11 mouse cellular contexts compared by ENCODE assay signal in the genomic region with DNA sequence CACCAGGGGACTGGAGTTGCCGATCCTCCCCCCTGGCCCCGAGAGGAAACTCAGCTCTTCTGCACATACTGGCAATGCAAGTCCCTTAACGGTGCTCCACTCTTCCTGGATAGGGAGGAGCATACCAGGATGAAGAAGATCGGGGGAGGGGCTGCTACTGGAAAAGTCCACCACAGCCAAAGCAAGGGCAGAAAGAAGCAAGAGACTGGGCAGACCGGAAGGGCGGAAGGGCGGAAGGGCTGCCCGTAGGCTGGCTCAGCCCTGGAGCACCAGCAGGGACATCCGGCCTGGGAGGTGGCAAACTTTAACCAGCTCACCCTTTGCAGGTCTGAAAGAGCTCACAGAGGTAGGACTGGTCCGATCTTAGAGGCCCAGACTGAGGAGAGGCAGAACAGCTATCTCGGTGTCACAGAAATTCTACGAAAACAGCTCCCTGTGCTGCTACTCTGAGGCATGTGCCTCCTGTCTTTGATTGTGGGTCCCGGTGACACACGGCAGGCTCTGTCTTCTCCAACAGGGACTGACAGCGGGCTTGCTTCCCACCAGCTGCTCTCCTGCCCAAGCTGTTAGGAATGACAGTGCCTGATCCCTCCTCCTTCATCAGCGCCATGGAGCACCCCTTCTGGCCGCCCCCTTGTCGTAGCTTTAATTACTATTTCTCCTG.
DNase-seq lines count a peak whose midpoint lies in the region; ATAC-seq and TF ChIP-seq lines count a peak whose summit lies in the region.
"Had no signal": no experiment of that assay in that cellular context is flagged by ENCODE, and none has a peak within 500 bp of the region (broad histone marks: within the 10 kb centered on the region; RNA-seq: fewer than 3 reads in every experiment).

No protein-coding gene starts in this region.

- DNase-seq in heart, postnatal 14 days: no peak
- no peak for DNase-seq in midbrain, embryonic 11.5 days (ENCODE audit: low spot score, missing footprints)
- no peak for DNase-seq in frontal cortex, postnatal 25 days (ENCODE audit: low spot score in 2 of 2)
- no peak for DNase-seq in cerebellum, adult 2 months
- DNase-seq in ovary, postnatal 14 days (ENCODE audit: low spot score): no peak
- DNase-seq: heart, postnatal 10 days; liver, embryonic 13.5 days; thymus, postnatal 25 days had no signal

- H3K4me3 ChIP-seq in heart, embryonic 13.5 days: no peak overlapping the region
- no peak overlapping the region for H3K4me3 ChIP-seq in embryonic facial prominence, embryonic 15.5 days (replicated peaks)
- peak overlapping the region; percentile 1; the same call in 1 of the 2 replicates for H3K4me3 ChIP-seq in intestine, postnatal 0 days (ENCODE audit: low read depth, low read length)
- H3K4me3 ChIP-seq in midbrain, embryonic 11.5 days (ENCODE audit: low read depth, low read length): no peak overlapping the region
- no peak overlapping the region for H3K4me3 ChIP-seq in cerebellum, adult 2 months (replicated peaks; ENCODE audit: insufficient read depth, low read depth, low read length)
- H3K4me3 ChIP-seq: liver, embryonic 13.5 days had no signal

- no peaks in the 10 kb centered on the region for H3K9me3 ChIP-seq in heart, embryonic 13.5 days
- H3K9me3 ChIP-seq in embryonic facial prominence, embryonic 15.5 days (replicated peaks): no peaks in the 10 kb centered on the region
- no peaks in the 10 kb centered on the region for H3K9me3 ChIP-seq in intestine, postnatal 0 days (ENCODE audit: control insufficient read depth)
- H3K9me3 ChIP-seq in midbrain, embryonic 11.5 days (ENCODE audit: control insufficient read depth, low read length): no peaks in the 10 kb centered on the region
- H3K9me3 ChIP-seq: liver, embryonic 13.5 days had no signal

- H3K4me2 ChIP-seq in heart, embryonic 13.5 days: no peak overlapping the region
- H3K4me2 ChIP-seq in embryonic facial prominence, embryonic 15.5 days (replicated peaks): no peak overlapping the region
- H3K4me2 ChIP-seq in intestine, postnatal 0 days (replicated peaks; ENCODE audit: low read depth): peak overlapping the region; percentile 52
- no peak overlapping the region for H3K4me2 ChIP-seq in midbrain, embryonic 11.5 days
- H3K4me2 ChIP-seq: liver, embryonic 13.5 days had no signal

- 51% methylated on average over 18 of the region's 18 CpGs for WGBS in heart, embryonic 13.5 days
- 73% methylated on average over 18 of the region's 18 CpGs for WGBS in embryonic facial prominence, embryonic 15.5 days
- 42% methylated on average over 18 of the region's 18 CpGs for WGBS in intestine, postnatal 0 days
- 77% methylated on average over 18 of the region's 18 CpGs for WGBS in midbrain, embryonic 11.5 days
- WGBS in cerebellum, adult 2 months: 45% methylated on average over 18 of the region's 18 CpGs

- peak overlapping the region; percentile 66 for H3K27ac ChIP-seq in heart, embryonic 13.5 days (replicated peaks)
- no peak overlapping the region for H3K27ac ChIP-seq in embryonic facial prominence, embryonic 15.5 days (replicated peaks)
- H3K27ac ChIP-seq in intestine, postnatal 0 days (ENCODE audit: low read depth, low read length): no peak overlapping the region
- H3K27ac ChIP-seq in midbrain, embryonic 11.5 days (ENCODE audit: low read depth, low read length): peak overlapping the region; percentile 41; the same call in 1 of the 2 replicates
- H3K27ac ChIP-seq in cerebellum, adult 2 months (ENCODE audit: insufficient read depth, low read length): no peak overlapping the region
- H3K27ac ChIP-seq: liver, embryonic 13.5 days had no signal

- H3K36me3 ChIP-seq in heart, embryonic 13.5 days: no peaks in the 10 kb centered on the region
- H3K36me3 ChIP-seq in embryonic facial prominence, embryonic 15.5 days: no peaks in the 10 kb centered on the region
- H3K36me3 ChIP-seq in intestine, postnatal 0 days (ENCODE audit: control insufficient read depth, insufficient read depth): no peaks in the 10 kb centered on the region; the same call in 1 of the 2 replicates
- no peaks in the 10 kb centered on the region for H3K36me3 ChIP-seq in midbrain, embryonic 11.5 days (ENCODE audit: control insufficient read depth, insufficient read depth, low read length)
- H3K36me3 ChIP-seq: liver, embryonic 13.5 days had no signal

- H3K4me1 ChIP-seq in heart, embryonic 13.5 days: peaks cover 71% of the 10 kb centered on the region
- peaks cover 57% of the 10 kb centered on the region for H3K4me1 ChIP-seq in embryonic facial prominence, embryonic 15.5 days
- H3K4me1 ChIP-seq in intestine, postnatal 0 days (replicated peaks; ENCODE audit: control insufficient read depth, insufficient read depth, low read length): peaks cover 5% of the 10 kb centered on the region
- peaks cover 70% of the 10 kb centered on the region for H3K4me1 ChIP-seq in midbrain, embryonic 11.5 days (ENCODE audit: control insufficient read depth, insufficient read depth, low read length)
- H3K4me1 ChIP-seq in cerebellum, adult 2 months (ENCODE audit: control insufficient read depth, insufficient read depth, low read length): peaks cover 12% of the 10 kb centered on the region; the same call in 1 of the 2 replicates

- no peak for TF ChIP-seq CTCF in intestine, postnatal 0 days (IDR thresholded peaks at IDR 0.05; ENCODE audit: low read depth)
- TF ChIP-seq CTCF in cerebellum, adult 2 months (IDR thresholded peaks at IDR 0.05; ENCODE audit: borderline replicate concordance, insufficient read depth, low read depth, low read length): no peak

- H3K9ac ChIP-seq in heart, embryonic 13.5 days: 0 out of 2 replicates have a peak overlapping the region, but pooled peaks have one; percentile 29
- no peak overlapping the region for H3K9ac ChIP-seq in embryonic facial prominence, embryonic 15.5 days
- peak overlapping the region; percentile 26; the same call in 1 of the 2 replicates for H3K9ac ChIP-seq in intestine, postnatal 0 days (ENCODE audit: low read depth, low read length)
- H3K9ac ChIP-seq in midbrain, embryonic 11.5 days (ENCODE audit: low read length): no peak overlapping the region
- H3K9ac ChIP-seq: liver, embryonic 13.5 days had no signal

- TF ChIP-seq POLR2A in cerebellum, adult 2 months (IDR thresholded peaks at IDR 0.05; ENCODE audit: borderline replicate concordance, insufficient read depth, low read length): no peak

- intact Hi-C loops in heart, postnatal 14 days (cut with DNase I): no loop called here

- ATAC-seq in heart, embryonic 13.5 days (ENCODE audit: extremely low read depth, insufficient number of reproducible peaks, low FRiP score, low TSS enrichment): no peak
- ATAC-seq in embryonic facial prominence, embryonic 15.5 days (ENCODE audit: insufficient number of reproducible peaks, low FRiP score, low TSS enrichment, low read depth): 0 out of 2 replicates have a peak, but pooled peaks have one; percentile 9
- ATAC-seq in intestine, postnatal 0 days: peak; percentile 58
- no peak for ATAC-seq in midbrain, embryonic 11.5 days (ENCODE audit: low FRiP score)

- no peaks in the 10 kb centered on the region for H3K27me3 ChIP-seq in heart, embryonic 13.5 days (replicated peaks)
- no peaks in the 10 kb centered on the region for H3K27me3 ChIP-seq in embryonic facial prominence, embryonic 15.5 days
- no peaks in the 10 kb centered on the region for H3K27me3 ChIP-seq in intestine, postnatal 0 days (replicated peaks; ENCODE audit: control insufficient read depth, insufficient read depth, low read length)
- H3K27me3 ChIP-seq in midbrain, embryonic 11.5 days (ENCODE audit: control insufficient read depth, insufficient read depth, low read length): peaks cover 2% of the 10 kb centered on the region; the same call in 1 of the 2 replicates
- no peaks in the 10 kb centered on the region for H3K27me3 ChIP-seq in cerebellum, adult 2 months (ENCODE audit: control insufficient read depth, insufficient read depth, low read length)
- H3K27me3 ChIP-seq: liver, embryonic 13.5 days had no signal

Comparison
In these comparisons a context has a peak if more than half of its experiments do, and no peak if none do; other contexts are left out.
1. ATAC-seq: peak in embryonic facial prominence, embryonic 15.5 days (single experiment) and intestine, postnatal 0 days (single experiment); none in heart, embryonic 13.5 days (single experiment) and midbrain, embryonic 11.5 days (single experiment).
2. H3K27ac ChIP-seq: peak in heart, embryonic 13.5 days (single experiment) and midbrain, embryonic 11.5 days (single experiment); none in embryonic facial prominence, embryonic 15.5 days (single experiment), intestine, postnatal 0 days (single experiment) and cerebellum, adult 2 months (single experiment).
3. H3K9ac ChIP-seq: peak in heart, embryonic 13.5 days (single experiment) and intestine, postnatal 0 days (single experiment); none in embryonic facial prominence, embryonic 15.5 days (single experiment) and midbrain, embryonic 11.5 days (single experiment).